Mouse (Mus musculus): Measurements from ENCODE around the gene Zbtb17. TPM values are rescaled to one million over a fixed set of nuclear protein-coding genes. Genes with fewer than 3 reads are reported as not detected.
A peak's percentile ranks its signal among the peaks of the same experiment; 100 is the strongest.

Zbtb17 gene
- polyA plus RNA-seq, 1 experiment = not detected

DNA sequence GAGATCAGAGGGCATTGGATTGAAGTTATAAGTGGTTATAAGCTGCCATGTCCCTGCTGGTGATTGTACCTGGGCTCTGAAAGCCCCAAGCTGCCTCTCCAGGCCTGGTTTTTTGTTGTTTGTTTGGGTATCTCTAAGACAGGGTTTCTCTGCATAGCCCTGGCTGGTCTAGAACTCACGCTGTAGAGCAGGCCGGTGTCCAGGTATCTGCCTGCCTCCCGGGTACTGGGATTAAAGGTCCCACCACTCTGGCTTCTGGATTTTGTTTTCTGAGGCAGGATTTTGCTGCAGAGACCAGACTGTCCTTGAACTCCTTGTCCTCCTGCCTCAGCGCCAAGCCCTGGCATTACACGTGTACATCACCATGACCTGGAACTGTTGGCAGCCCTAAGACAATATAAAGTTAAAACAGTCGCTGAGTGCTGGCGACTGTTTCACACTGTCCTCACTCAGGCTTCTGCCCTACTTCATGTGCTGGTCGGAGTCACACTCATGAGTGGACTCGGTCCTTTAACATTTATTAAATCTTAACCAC, 7.5 kb downstream of the Zbtb17 start:
- TF ChIP-seq POLR2A (IDR thresholded peaks at IDR 0.05; ENCODE audit: insufficient read depth, low read depth, low read length) (no peak), CTCF (IDR thresholded peaks at IDR 0.05; ENCODE audit: insufficient read depth, low read depth, low read length) (no peak)
- H3K27ac ChIP-seq (ENCODE audit: insufficient read depth, low read depth, low read length) = no peak overlapping the region
- peaks cover 32% of the 10 kb centered on the region for H3K4me1 ChIP-seq (ENCODE audit: control insufficient read depth, insufficient read depth, low read length)
- WGBS = 93% methylated on average over 9 of the region's 9 CpGs
- H3K4me3 ChIP-seq (ENCODE audit: insufficient read depth, low read depth, low read length) = no peak overlapping the region

DNA sequence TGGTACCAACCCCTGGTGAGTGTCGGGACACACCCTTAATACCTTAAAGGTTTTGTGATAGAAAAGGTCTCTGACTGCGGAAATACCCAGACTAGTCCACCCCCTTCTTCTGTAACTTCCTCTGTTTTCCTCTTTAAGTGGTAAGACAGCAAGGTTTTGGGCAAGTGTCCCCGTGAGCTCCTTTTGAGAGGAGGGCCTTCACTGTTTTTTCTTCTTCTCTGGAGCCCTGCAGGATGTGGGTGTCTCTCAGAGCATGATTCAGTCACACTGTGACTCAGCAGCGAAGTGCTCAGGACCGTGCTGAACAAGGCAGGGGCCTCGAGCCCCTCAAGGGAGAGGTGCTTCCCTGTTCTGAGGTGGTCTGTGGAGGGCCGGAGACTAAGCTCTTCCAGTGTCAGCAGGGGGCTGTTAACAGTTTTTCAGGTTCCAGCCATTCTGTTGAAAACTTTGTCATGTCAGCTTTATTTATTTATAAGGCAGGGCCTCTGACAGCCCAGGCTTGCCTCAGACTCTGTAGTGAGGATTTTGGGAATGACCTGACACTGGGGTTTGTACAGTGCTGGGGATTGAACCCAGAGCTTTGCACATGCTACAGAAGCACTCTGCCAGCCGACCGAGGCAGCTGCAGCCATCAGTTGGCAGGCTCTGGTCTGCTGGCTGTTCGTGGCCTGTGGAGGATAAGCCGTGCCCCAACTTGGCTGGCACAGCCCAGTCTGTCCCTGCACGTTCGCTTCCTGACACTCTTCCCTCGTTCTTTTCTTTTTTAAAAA, 10.3 kb downstream of the Zbtb17 start:
- 31% methylated on average over 14 of the region's 14 CpGs for WGBS
- Histone ChIP-seq H3K4me1 (ENCODE audit: control insufficient read depth, insufficient read depth, low read length) (peaks cover 36% of the 10 kb centered on the region), H3K27ac (ENCODE audit: insufficient read depth, low read depth, low read length) (peak overlapping the region; percentile 74), H3K4me3 (ENCODE audit: insufficient read depth, low read depth, low read length) (no peak overlapping the region)
- TF ChIP-seq POLR2A (IDR thresholded peaks at IDR 0.05; ENCODE audit: insufficient read depth, low read depth, low read length) (no peak), CTCF (IDR thresholded peaks at IDR 0.05; ENCODE audit: insufficient read depth, low read depth, low read length) (no peak)

DNA sequence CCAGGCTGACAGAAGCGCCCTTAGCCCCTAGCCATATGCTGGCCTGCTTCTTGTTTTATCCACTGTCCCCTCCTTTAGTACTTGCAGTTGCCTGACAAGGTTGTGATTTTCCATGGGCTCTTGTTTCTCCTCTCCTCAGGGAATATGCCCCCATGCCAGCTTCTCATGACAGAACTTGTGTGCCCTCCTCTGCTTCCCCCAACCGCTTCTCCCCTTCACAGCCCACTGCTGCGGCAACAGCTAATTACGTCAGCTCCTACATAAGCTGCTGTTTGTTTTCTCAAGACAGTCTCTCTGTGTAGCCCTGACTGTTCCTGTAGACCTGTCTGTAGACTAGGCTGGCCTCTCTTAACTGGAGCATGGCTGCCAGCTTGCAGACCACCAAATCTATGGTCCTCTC, 11.1 kb downstream of the Zbtb17 start:
- 31% methylated on average over 4 of the region's 4 CpGs for WGBS
- peaks cover 35% of the 10 kb centered on the region for H3K4me1 ChIP-seq (ENCODE audit: control insufficient read depth, insufficient read depth, low read length)
- H3K4me3 ChIP-seq (ENCODE audit: insufficient read depth, low read depth, low read length) = no peak overlapping the region
- no peak for TF ChIP-seq POLR2A (IDR thresholded peaks at IDR 0.05; ENCODE audit: insufficient read depth, low read depth, low read length)
- no peak for TF ChIP-seq CTCF (IDR thresholded peaks at IDR 0.05; ENCODE audit: insufficient read depth, low read depth, low read length)
- peak overlapping the region; percentile 74 for H3K27ac ChIP-seq (ENCODE audit: insufficient read depth, low read depth, low read length)

DNA sequence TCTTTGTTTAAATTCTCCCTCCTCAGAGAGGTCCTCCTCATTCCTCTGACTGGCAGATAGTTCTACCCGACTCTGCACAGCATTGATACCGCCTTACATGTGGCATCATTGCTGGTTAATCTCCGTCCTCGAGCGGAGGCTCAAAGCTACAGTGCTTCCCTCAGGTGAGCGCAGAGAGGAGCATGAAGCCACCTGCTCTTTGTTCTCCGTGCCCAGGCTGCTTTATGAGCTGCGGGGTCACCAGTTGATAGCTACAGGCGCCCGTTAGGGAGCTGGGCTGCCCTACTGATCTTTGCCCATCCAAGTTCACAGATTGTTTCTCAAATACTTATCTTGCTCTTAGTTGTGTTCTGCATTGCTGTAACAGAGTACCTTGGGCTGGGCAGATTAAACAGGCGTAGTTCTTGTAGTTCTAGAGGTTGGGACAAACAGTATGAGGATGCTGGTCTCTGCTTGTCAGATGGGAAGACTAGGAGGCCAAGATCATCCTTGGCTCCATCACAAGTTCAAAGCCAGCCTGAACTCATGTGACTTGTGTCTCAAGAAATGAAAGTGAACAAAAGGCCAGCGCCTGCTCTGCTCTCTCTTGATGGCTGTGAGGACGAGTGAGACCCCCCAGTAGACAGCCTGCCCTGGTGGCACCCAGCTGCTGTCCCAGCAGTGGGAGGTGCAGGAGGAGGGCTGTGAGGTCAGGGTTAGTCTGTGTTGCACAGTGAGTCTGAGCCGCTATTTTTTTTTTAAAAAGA, 11.9 kb downstream of the Zbtb17 start:
- 93% methylated on average over 14 of the region's 14 CpGs for WGBS
- no peak for TF ChIP-seq CTCF (IDR thresholded peaks at IDR 0.05; ENCODE audit: insufficient read depth, low read depth, low read length)
- no peak for TF ChIP-seq POLR2A (IDR thresholded peaks at IDR 0.05; ENCODE audit: insufficient read depth, low read depth, low read length)
- H3K4me3 ChIP-seq (ENCODE audit: insufficient read depth, low read depth, low read length) = no peak overlapping the region

DNA sequence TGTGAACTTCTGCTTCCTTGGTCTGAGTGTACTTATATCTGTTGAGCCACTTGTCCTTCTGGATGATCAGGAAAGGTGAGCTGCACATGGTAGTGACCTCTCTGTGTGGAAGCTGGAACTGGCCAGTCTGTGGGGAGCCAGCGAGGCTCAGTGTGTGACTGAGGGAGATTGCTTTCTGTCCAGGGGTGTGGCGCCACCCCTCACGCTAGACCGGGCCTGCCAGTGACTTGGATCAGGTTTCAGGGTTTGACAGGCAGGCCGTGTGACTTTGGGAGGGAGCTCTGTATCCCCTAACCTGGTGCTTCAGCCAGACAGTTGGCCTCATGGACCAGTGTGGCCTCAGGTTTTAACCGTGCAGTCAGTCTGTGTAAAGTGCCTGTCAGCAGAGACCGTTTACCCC, 13.8 kb downstream of the Zbtb17 start:
- TF ChIP-seq CTCF (IDR thresholded peaks at IDR 0.05; ENCODE audit: insufficient read depth, low read depth, low read length) (no peak), POLR2A (IDR thresholded peaks at IDR 0.05; ENCODE audit: insufficient read depth, low read depth, low read length) (no peak)
- WGBS = 39% methylated on average over 7 of the region's 7 CpGs
- no peak overlapping the region for H3K4me3 ChIP-seq (ENCODE audit: insufficient read depth, low read depth, low read length)
- no peak overlapping the region for H3K27ac ChIP-seq (ENCODE audit: insufficient read depth, low read depth, low read length)
- peaks cover 43% of the 10 kb centered on the region for H3K4me1 ChIP-seq (ENCODE audit: control insufficient read depth, insufficient read depth, low read length)

More for the DNA sequence above, 11.9 kb downstream of the Zbtb17 start:
- Histone ChIP-seq H3K4me1 (ENCODE audit: control insufficient read depth, insufficient read depth, low read length) (peaks cover 41% of the 10 kb centered on the region), H3K27ac (ENCODE audit: insufficient read depth, low read depth, low read length) (peak overlapping the region; percentile 74; the same call in 1 of the 2 replicates)

DNA sequence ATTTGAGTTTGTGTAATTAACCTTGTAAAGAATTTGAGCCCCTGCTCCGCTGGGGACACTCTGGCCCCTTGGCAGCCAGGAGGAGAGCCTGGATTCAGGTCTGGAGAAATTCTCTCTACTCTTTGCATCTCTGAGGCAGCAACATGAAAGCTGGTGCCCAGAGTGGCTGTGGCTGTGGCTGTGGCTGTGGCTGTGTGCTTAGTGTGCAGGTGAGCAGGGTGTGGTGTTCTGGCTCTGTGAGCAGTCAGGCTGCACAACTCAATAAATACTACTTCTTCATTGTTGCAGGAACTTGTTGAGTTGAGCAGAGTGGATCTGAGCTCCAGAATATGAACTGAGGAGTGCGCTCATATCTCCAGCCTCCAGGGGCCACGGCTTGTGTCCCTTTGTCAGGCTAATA, 14.4 kb downstream of the Zbtb17 start:
- no peak for TF ChIP-seq CTCF (IDR thresholded peaks at IDR 0.05; ENCODE audit: insufficient read depth, low read depth, low read length)
- TF ChIP-seq POLR2A (IDR thresholded peaks at IDR 0.05; ENCODE audit: insufficient read depth, low read depth, low read length) = no peak
- Histone ChIP-seq H3K27ac (ENCODE audit: insufficient read depth, low read depth, low read length) (no peak overlapping the region), H3K4me1 (ENCODE audit: control insufficient read depth, insufficient read depth, low read length) (peaks cover 40% of the 10 kb centered on the region), H3K4me3 (ENCODE audit: insufficient read depth, low read depth, low read length) (no peak overlapping the region)
- 78% methylated on average over 3 of the region's 3 CpGs for WGBS

DNA sequence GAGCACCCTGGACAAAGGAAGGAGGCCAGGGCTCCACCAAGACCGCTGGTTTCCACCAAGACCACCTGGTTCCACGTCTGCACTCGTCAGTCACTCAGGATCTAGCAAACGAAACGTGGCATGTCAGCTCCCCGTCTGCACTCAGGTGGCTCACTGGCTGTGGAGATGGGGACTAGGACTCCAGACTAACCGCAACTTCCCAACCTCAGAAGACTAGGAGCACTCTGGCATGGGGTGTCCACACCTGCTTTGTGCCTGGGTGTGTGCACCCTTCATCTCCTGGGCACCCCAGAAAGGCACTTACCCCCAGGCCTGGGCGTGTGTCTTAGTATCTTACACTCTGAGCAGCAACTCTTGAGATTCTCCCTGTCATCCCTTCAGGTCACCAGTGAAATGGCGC, 15.3 kb downstream of the Zbtb17 start:
- WGBS = 93% methylated on average over 9 of the region's 9 CpGs
- TF ChIP-seq CTCF (IDR thresholded peaks at IDR 0.05; ENCODE audit: insufficient read depth, low read depth, low read length) = no peak
- TF ChIP-seq POLR2A (IDR thresholded peaks at IDR 0.05; ENCODE audit: insufficient read depth, low read depth, low read length) = no peak
- peaks cover 36% of the 10 kb centered on the region for H3K4me1 ChIP-seq (ENCODE audit: control insufficient read depth, insufficient read depth, low read length)
- H3K27ac ChIP-seq (ENCODE audit: insufficient read depth, low read depth, low read length) = no peak overlapping the region
- H3K4me3 ChIP-seq (ENCODE audit: insufficient read depth, low read depth, low read length) = no peak overlapping the region

DNA sequence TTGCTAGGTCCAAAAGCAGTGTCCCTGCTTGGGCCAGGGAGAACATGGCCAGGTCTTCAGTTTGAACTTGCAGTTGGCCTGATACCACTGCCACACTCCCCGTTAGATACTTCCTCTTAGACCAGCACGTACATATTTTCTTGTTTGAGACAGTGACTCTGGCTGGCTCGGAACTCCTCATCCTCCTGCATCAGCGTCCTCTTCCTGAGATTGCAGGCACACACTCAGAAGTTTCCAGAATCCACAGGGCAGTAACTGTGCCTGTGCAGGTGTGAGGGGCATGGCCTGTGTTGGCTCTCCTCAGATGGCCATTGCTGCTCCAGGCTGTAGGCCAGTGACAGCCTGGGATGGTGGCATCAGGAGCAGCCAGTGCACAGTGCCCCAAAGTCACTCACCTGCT, 16.0 kb downstream of the Zbtb17 start:
- no peak overlapping the region for H3K27ac ChIP-seq (ENCODE audit: insufficient read depth, low read depth, low read length)
- TF ChIP-seq CTCF (IDR thresholded peaks at IDR 0.05; ENCODE audit: insufficient read depth, low read depth, low read length) (no peak), POLR2A (IDR thresholded peaks at IDR 0.05; ENCODE audit: insufficient read depth, low read depth, low read length) (no peak)
- 86% methylated on average over 4 of the region's 4 CpGs for WGBS
- no peak overlapping the region for H3K4me3 ChIP-seq (ENCODE audit: insufficient read depth, low read depth, low read length)
- peaks cover 29% of the 10 kb centered on the region for H3K4me1 ChIP-seq (ENCODE audit: control insufficient read depth, insufficient read depth, low read length)

DNA sequence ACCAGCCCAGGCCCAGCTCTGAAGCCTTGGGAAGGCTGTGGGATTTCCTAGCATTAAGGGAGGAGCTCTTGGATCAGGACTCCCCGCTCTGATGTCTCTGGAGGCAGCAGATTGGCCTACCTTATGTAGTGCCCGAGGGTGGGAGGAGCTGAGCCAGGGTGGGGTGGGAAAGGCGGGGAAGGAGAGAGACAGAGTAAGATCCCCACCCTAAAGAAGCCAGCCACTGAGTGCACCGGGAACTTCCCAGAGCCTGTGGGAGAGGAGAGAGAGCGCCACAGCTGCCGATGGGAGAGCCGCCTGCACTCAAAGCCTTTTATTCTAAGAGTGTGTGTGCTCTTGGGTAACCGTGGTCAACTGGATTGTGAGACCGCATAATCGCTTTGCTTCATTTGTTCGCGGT, 16.6 kb downstream of the Zbtb17 start:
- TF ChIP-seq POLR2A (IDR thresholded peaks at IDR 0.05; ENCODE audit: insufficient read depth, low read depth, low read length) (no peak), CTCF (IDR thresholded peaks at IDR 0.05; ENCODE audit: insufficient read depth, low read depth, low read length) (no peak)
- 26% methylated on average over 12 of the region's 12 CpGs for WGBS
- Histone ChIP-seq H3K27ac (ENCODE audit: insufficient read depth, low read depth, low read length) (no peak overlapping the region), H3K4me3 (ENCODE audit: insufficient read depth, low read depth, low read length) (no peak overlapping the region), H3K4me1 (ENCODE audit: control insufficient read depth, insufficient read depth, low read length) (peaks cover 22% of the 10 kb centered on the region)

Measured in olfactory bulb, adult 2 months (tissue).